Mouse (Mus musculus) heart, embryonic 12.5 days (tissue): ENCODE measurements around the gene Tcf25. TPM values are rescaled to one million over a fixed set of nuclear protein-coding genes. Genes with fewer than 3 reads are reported as not detected.
"Not testable (repeated sequence)": the region's sequence is repeated elsewhere in the genome, so short reads cannot be mapped to it uniquely, and the experiment has no call there.

Experiments used
- ATAC-seq: fragments of 200-750 bp; cut with Nextera tagmentation; 2 replicates; pipeline ENCODE4 v1.8.0; 2017; ENCODE audit warnings: moderate TSS enrichment, moderate library complexity; ENCODE audit not compliant: insufficient number of reproducible peaks, low FRiP score
- H3K27ac ChIP-seq: fragments of 300-500 bp; sonication (generic); 2 replicates; pipeline ENCODE4 v1.5.1; 2016; ENCODE audit warnings: mild to moderate bottlenecking, moderate library complexity; ENCODE audit not compliant: poor library complexity, severe bottlenecking
- H3K27me3 ChIP-seq: fragments of 300-500 bp; sonication (generic); replicated peaks from 2 replicates; pipeline ENCODE4 v1.6.1; 2016; ENCODE audit warnings: mild to moderate bottlenecking, moderate library complexity
- H3K36me3 ChIP-seq: fragments of 300-500 bp; sonication (generic); 2 replicates; pipeline ENCODE4 v1.6.1; 2016; ENCODE audit warnings: mild to moderate bottlenecking, moderate library complexity
- H3K4me1 ChIP-seq: fragments of 300-500 bp; sonication (generic); replicated peaks from 2 replicates; pipeline ENCODE4 v1.6.1; 2016; ENCODE audit warnings: mild to moderate bottlenecking
- H3K4me2 ChIP-seq: fragments of 300-500 bp; sonication (generic); 2 replicates; pipeline ENCODE4 v1.6.1; 2016; ENCODE audit warnings: mild to moderate bottlenecking, moderate library complexity
- H3K4me3 ChIP-seq: fragments of 300-500 bp; sonication (generic); 2 replicates; pipeline ENCODE4 v1.5.1; 2016; ENCODE audit warnings: mild to moderate bottlenecking
- H3K9ac ChIP-seq: fragments of 300-500 bp; sonication (generic); 2 replicates; pipeline ENCODE4 v1.6.1; 2016; ENCODE audit warnings: mild to moderate bottlenecking, moderate library complexity
- H3K9me3 ChIP-seq: fragments of 300-500 bp; sonication (generic); replicated peaks from 2 replicates; pipeline ENCODE4 v1.6.1; 2016; ENCODE audit warnings: mild to moderate bottlenecking, moderate library complexity
- WGBS: fragments of 180-500 bp; shearing (Covaris S2); methylation state at CpG from one replicate; pipeline ENCODE4 v1.1.7; 2016; 5-methylcytosine and 5-hydroxymethylcytosine counted together
- polyA plus RNA-seq: library from polyadenylated mRNA; unstranded; fragments of >200 nt; fragmentation: Nextera tagmentation; extraction: Ambion mirVana; gene quantifications from 2 replicates; pipeline ENCODE4 v1.2.1, GENCODE M21; 2016

Tcf25 gene
- polyA plus RNA-seq, 1 experiment from 2014 or later: 172 TPM

- Histone ChIP-seq H3K36me3 (no peaks in the 10 kb centered on the region), H3K4me1 (peaks cover 9% of the 10 kb centered on the region; the same call in 1 of the 2 replicates), H3K9me3 (peaks cover under 1% of the 10 kb centered on the region; the same call in 1 of the 2 replicates), H3K4me3 (no peak overlapping the region), H3K9ac (no peak overlapping the region), H3K27ac (no peak overlapping the region), H3K27me3 (peaks cover 16% of the 10 kb centered on the region), H3K4me2 (no peak overlapping the region)
- WGBS: 82% methylated on average over 19 of the region's 19 CpGs
- no peak for ATAC-seq
Observed at GRCm38 (mm10) chr8:123421325-123421724, 47.8 kb downstream of the Tcf25 start.

GRCm38 (mm10) chr8:123422056-123422780, 48.7 kb downstream of the Tcf25 start:
- no peak overlapping the region for H3K27ac ChIP-seq
- H3K4me3 ChIP-seq: peak overlapping the region; percentile 37
- peaks cover 16% of the 10 kb centered on the region for H3K27me3 ChIP-seq
- peaks cover 9% of the 10 kb centered on the region for H3K9me3 ChIP-seq
- H3K36me3 ChIP-seq: no peaks in the 10 kb centered on the region
- peak overlapping the region; percentile 66 for H3K4me2 ChIP-seq
- peaks cover 4% of the 10 kb centered on the region; the same call in 1 of the 2 replicates for H3K4me1 ChIP-seq
- WGBS: 5% methylated on average over 17 of the region's 17 CpGs
- peak overlapping the region; percentile 49; the same call in 1 of the 2 replicates for H3K9ac ChIP-seq
- 0 out of 2 replicates have a peak, but pooled peaks have one; percentile 68 for ATAC-seq

DNA sequence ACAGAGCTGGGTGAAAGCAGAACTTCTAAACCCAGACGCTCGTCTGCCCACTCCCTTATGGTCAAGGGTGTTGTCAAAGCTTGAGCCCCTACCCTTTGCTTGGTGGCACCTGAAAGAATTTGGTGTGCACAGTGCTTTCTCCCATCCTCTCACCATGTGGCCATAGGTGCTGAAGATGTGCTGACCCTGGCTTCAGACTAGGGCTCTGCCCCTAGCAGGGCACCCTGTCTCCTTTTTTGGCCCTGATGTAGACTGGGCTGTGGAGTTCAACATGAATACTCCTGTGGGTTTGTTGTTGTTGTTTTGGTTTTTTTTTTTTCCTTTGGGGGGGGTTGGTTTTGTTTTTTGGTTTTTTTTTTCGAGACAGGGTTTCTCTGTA, 49.2 kb downstream of the Tcf25 start:
- H3K4me1 ChIP-seq: peaks cover 4% of the 10 kb centered on the region; the same call in 1 of the 2 replicates
- peaks cover 15% of the 10 kb centered on the region for H3K9me3 ChIP-seq
- no peak overlapping the region for H3K27ac ChIP-seq
- H3K4me2 ChIP-seq: peak overlapping the region; percentile 66; the same call in 1 of the 2 replicates
- H3K27me3 ChIP-seq: peaks cover 16% of the 10 kb centered on the region
- no peak overlapping the region for H3K4me3 ChIP-seq
- ATAC-seq: no peak
- 9% methylated on average over 3 of the region's 3 CpGs for WGBS
- H3K9ac ChIP-seq: no peak overlapping the region
- H3K36me3 ChIP-seq: no peaks in the 10 kb centered on the region

DNA sequence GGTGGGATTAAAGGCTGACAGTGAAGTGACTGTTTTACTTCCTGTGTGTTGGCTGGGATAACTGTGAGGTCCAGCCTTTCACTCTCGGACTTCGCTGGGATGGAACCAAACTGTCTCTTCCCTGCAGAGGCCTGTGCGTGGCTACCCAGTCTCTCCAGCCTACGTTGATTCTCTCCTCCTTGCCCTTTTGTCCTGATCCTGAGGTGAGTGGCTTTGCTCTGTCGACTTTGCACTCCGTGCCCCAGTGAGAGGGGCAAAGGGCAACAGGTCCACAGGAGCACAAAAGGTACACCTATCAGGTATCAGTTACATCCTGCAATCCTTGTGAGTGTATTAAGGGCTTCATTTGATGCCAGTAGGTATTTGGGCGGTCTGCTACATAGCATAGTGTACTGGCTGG, 49.9 kb downstream of the Tcf25 start, which contains the start of gene Def8:
Def8 (plus strand) TSS at position 87 of the 400 bp plus-strand sequence.
- peak within 1 kb of the TSS; percentile 66 for H3K4me2 ChIP-seq
- 71% methylated on average over 7 of the region's 7 CpGs for WGBS
- peak within 1 kb of the TSS; percentile 49; the same call in 1 of the 2 replicates for H3K9ac ChIP-seq
- ATAC-seq: no peak
- H3K4me3 ChIP-seq: peak within 1 kb of the TSS; percentile 37
- no peaks in the 10 kb centered on the region for H3K36me3 ChIP-seq
- peaks cover 22% of the 10 kb centered on the region for H3K9me3 ChIP-seq
- H3K27ac ChIP-seq: no peak within 1 kb of the TSS
- H3K4me1 ChIP-seq: peaks cover 4% of the 10 kb centered on the region; the same call in 1 of the 2 replicates
- peaks cover 16% of the 10 kb centered on the region for H3K27me3 ChIP-seq

- ATAC-seq: no peak
- no peaks in the 10 kb centered on the region for H3K27me3 ChIP-seq
- no peak overlapping the region for H3K27ac ChIP-seq
- H3K4me2 ChIP-seq: no peak overlapping the region
- no peak overlapping the region for H3K9ac ChIP-seq
- H3K36me3 ChIP-seq: no peaks in the 10 kb centered on the region
- peaks cover 50% of the 10 kb centered on the region for H3K9me3 ChIP-seq
- H3K4me1 ChIP-seq: peaks cover 4% of the 10 kb centered on the region; the same call in 1 of the 2 replicates
- no peak overlapping the region for H3K4me3 ChIP-seq
- WGBS: 93% methylated on average over 27 of the region's 27 CpGs
Observed at GRCm38 (mm10) chr8:123426511-123427509, 53.3 kb downstream of the Tcf25 start.

- no peak overlapping the region for H3K4me3 ChIP-seq
- no peaks in the 10 kb centered on the region for H3K4me1 ChIP-seq
- ATAC-seq: no peak
- H3K27ac ChIP-seq: no peak overlapping the region
- no peak overlapping the region for H3K4me2 ChIP-seq
- no peaks in the 10 kb centered on the region for H3K27me3 ChIP-seq
- WGBS: 93% methylated on average over 24 of the region's 24 CpGs
- H3K9me3 ChIP-seq: peaks cover 59% of the 10 kb centered on the region
- no peaks in the 10 kb centered on the region for H3K36me3 ChIP-seq
- H3K9ac ChIP-seq: no peak overlapping the region
Observed at GRCm38 (mm10) chr8:123427639-123428275, 54.2 kb downstream of the Tcf25 start.

- 95% methylated on average over 29 of the region's 29 CpGs for WGBS
- H3K9me3 ChIP-seq: peaks cover 66% of the 10 kb centered on the region
- ATAC-seq: no peak
- H3K4me3 ChIP-seq: no peak overlapping the region
- H3K27ac ChIP-seq: no peak overlapping the region
- H3K4me1 ChIP-seq: no peaks in the 10 kb centered on the region
- no peak overlapping the region for H3K4me2 ChIP-seq
- H3K9ac ChIP-seq: no peak overlapping the region
- H3K36me3 ChIP-seq: no peaks in the 10 kb centered on the region
- H3K27me3 ChIP-seq: no peaks in the 10 kb centered on the region
Observed at GRCm38 (mm10) chr8:123428343-123428893, 54.9 kb downstream of the Tcf25 start.

GRCm38 (mm10) chr8:123428939-123429721, 55.6 kb downstream of the Tcf25 start:
- H3K4me2 ChIP-seq: no peak overlapping the region
- ATAC-seq: no peak
- H3K4me1 ChIP-seq: no peaks in the 10 kb centered on the region
- H3K27ac ChIP-seq: no peak overlapping the region
- WGBS: 93% methylated on average over 23 of the region's 23 CpGs
- no peak overlapping the region for H3K9ac ChIP-seq
- H3K36me3 ChIP-seq: no peaks in the 10 kb centered on the region
- H3K9me3 ChIP-seq: peaks cover 69% of the 10 kb centered on the region
- H3K4me3 ChIP-seq: no peak overlapping the region
- no peaks in the 10 kb centered on the region for H3K27me3 ChIP-seq

- not testable (repeated sequence) for H3K4me1 ChIP-seq, H3K36me3 ChIP-seq, ATAC-seq, H3K27me3 ChIP-seq, H3K27ac ChIP-seq, H3K4me3 ChIP-seq, H3K4me2 ChIP-seq, H3K9ac ChIP-seq
- 91% methylated on average over 15 of the region's 15 CpGs for WGBS
- peaks cover 69% of the 10 kb centered on the region for H3K9me3 ChIP-seq
Observed at GRCm38 (mm10) chr8:123429722-123430013, 56.1 kb downstream of the Tcf25 start.

- H3K9me3 ChIP-seq: peaks cover 69% of the 10 kb centered on the region
- not testable (repeated sequence) for H3K4me2 ChIP-seq, H3K9ac ChIP-seq, ATAC-seq, H3K36me3 ChIP-seq, H3K27me3 ChIP-seq, H3K27ac ChIP-seq, H3K4me3 ChIP-seq, H3K4me1 ChIP-seq
- 84% methylated on average over 8 of the region's 8 CpGs for whole genome bisulfite sequencing
Observed at GRCm38 (mm10) chr8:123430936-123431335, 57.4 kb downstream of the Tcf25 start.
